Mouse (Mus musculus) bone marrow, adult 2 months (tissue): Measurements from ENCODE around the gene Gbp10.
"Not testable (repeated sequence)": the region's sequence is repeated elsewhere in the genome, so short reads cannot be mapped to it uniquely, and the experiment has no call there.

Experiments used
- CTCF ChIP-seq: fragments of 200-500 bp; IDR thresholded peaks from 2 replicates; pipeline ENCODE4 v1.5.1; 2011; ENCODE audit warnings: low read length, control low read depth; ENCODE audit not compliant: control insufficient read depth, insufficient read depth
- POLR2A ChIP-seq: fragments of 200-500 bp; IDR thresholded peaks from 2 replicates; pipeline ENCODE4 v1.6.1; 2011; ENCODE audit warnings: low read depth, mild to moderate bottlenecking, control low read depth, low read length, borderline replicate concordance; ENCODE audit not compliant: control insufficient read depth

DNA sequence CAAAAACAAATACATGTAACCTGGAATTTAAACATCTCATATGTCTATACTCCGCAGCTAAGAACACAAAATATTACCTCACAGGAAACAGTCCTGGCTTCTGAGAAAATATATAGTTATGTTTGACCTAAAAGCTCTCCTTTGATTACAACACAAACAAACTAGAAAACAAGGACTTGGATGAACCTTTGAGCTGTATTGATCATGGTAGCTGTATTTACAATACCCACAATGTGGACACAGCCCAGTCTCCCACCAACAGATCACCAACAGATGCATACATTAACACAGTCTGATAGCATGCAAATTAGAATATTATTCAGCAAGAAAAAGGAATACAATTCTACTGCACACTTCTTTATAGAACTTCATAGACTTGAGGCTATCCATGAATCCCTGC, 931 bp downstream of the Gbp10 start:
- not testable (repeated sequence) for TF ChIP-seq POLR2A, CTCF
